Mouse (Mus musculus): Measurements from ENCODE around the gene Olfr46. TPM values are rescaled to one million over a fixed set of nuclear protein-coding genes. Genes with fewer than 3 reads are reported as not detected.

The Olfr46 gene
- 0.01 TPM in 1 of 2 replicates, not detected in the other for polyA plus RNA-seq (2015; fragmentation: Nextera tagmentation; extraction: Ambion mirVana)

DNA sequence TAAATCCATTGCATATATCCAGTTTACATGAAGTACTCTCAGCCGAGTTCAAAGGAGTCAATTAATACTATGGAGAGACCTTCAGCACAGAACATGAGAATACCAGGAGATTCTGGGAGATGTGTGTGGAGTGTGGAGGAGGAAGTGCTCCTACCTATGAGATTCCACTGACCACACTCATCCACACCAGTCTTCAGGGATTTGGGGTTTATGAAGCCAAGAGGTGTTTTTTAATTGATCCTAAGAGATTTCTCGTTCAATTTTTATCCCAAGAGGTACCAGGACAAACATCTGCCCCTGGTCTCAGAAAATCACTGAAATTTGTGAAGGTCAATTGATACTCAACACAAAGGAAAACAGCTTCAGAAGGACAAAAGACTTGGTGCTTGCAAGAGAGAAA is at the start of gene Olfr46:
TSS of gene Olfr46 (plus strand) at position 301 of the 400 bp plus-strand sequence.

GRCm38 (mm10) chr7:140567586-140567985 is 33.5 kb upstream of the Olfr46 start, which contains the start of gene Olfr538:
Olfr538 (plus strand) TSS chr7:140567886.

DNA sequence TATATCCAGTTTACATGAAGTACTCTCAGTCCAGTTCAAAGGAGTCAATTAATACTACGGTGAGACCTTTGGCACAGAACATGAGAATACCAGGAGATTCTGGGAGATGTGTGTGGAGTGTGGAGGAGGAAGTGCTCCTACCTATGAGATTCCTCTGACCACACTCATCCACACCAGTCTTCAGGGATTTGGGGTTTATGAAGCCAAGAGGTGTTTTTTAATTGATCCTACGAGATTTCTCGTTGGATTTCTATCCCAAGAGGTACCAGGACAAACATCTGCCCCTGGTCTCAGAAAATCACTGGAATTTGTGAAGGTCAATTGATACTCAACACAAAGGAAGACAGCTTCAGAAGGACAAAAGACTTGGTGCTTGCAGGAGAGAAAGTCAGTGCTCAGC is 27.6 kb downstream of the Olfr46 start, which contains the start of gene Olfr61:
TSS of gene Olfr61 (plus strand) at position 301 of the 400 bp plus-strand sequence.

GRCm38 (mm10) chr7:140646152-140646551 is 45.1 kb downstream of the Olfr46 start, which contains the start of gene Olfr53:
Olfr53 (plus strand) TSS chr7:140646452.

DNA sequence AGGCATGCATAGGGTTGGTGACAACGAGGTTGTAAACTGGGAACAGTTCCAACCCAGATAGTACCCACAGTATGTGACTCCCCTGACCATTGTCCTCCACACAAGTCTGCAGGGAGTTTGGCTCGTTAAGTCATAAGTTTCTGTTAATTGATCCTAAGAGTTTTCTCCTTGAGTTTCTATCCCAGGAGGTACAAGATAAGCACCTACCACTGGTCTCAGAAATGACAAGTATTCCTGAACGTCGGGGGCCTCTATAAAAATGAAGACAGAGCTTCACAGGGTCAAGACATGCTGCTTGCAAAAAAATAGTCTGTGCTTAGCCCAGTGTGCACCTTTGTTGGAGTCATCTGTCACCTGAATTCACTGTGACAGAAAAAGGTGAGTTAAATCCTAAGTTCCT is 58.6 kb downstream of the Olfr46 start, which contains the start of gene Olfr539:
TSS of gene Olfr539 (plus strand) at position 301 of the 400 bp plus-strand sequence.

Other genes with a start within 250 kb of the Olfr46 start
- gene Olfr60, start 239.6 kb upstream of the Olfr46 start, polyA plus RNA-seq (2015; fragmentation: Nextera tagmentation; extraction: Ambion mirVana) = not detected in 2 replicates
- not detected in 2 replicates for gene Olfr530, start 224.9 kb upstream of the Olfr46 start, polyA plus RNA-seq (2015; fragmentation: Nextera tagmentation; extraction: Ambion mirVana)
- not detected in 2 replicates for gene Olfr531, start 198.4 kb upstream of the Olfr46 start, polyA plus RNA-seq (2015; fragmentation: Nextera tagmentation; extraction: Ambion mirVana)
- gene Olfr532, start 179.6 kb upstream of the Olfr46 start, polyA plus RNA-seq (2015; fragmentation: Nextera tagmentation; extraction: Ambion mirVana) = not detected in 2 replicates
- gene Olfr533, start 137.9 kb upstream of the Olfr46 start, polyA plus RNA-seq (2015; fragmentation: Nextera tagmentation; extraction: Ambion mirVana) = not detected in 2 replicates
- not detected in 2 replicates for gene Olfr535, start 117.1 kb upstream of the Olfr46 start, polyA plus RNA-seq (2015; fragmentation: Nextera tagmentation; extraction: Ambion mirVana)
- gene Olfr536, start 93.9 kb upstream of the Olfr46 start, polyA plus RNA-seq (2015; fragmentation: Nextera tagmentation; extraction: Ambion mirVana) = not detected in 2 replicates
- gene Olfr538, start 33.4 kb upstream of the Olfr46 start, polyA plus RNA-seq (2015; fragmentation: Nextera tagmentation; extraction: Ambion mirVana) = not detected in 2 replicates
- gene Olfr61, start 27.7 kb downstream of the Olfr46 start, polyA plus RNA-seq (2015; fragmentation: Nextera tagmentation; extraction: Ambion mirVana) = not detected in 2 replicates
- not detected in 2 replicates for gene Olfr53, start 45.2 kb downstream of the Olfr46 start, polyA plus RNA-seq (2015; fragmentation: Nextera tagmentation; extraction: Ambion mirVana)
- 0.04 TPM in 2 replicates for gene Olfr539, start 58.7 kb downstream of the Olfr46 start, polyA plus RNA-seq (2015; fragmentation: Nextera tagmentation; extraction: Ambion mirVana)
- gene Olfr45, start 80.7 kb downstream of the Olfr46 start, polyA plus RNA-seq (2015; fragmentation: Nextera tagmentation; extraction: Ambion mirVana) = not detected in 2 replicates
- not detected in 2 replicates for gene Olfr541, start 96.0 kb downstream of the Olfr46 start, polyA plus RNA-seq (2015; fragmentation: Nextera tagmentation; extraction: Ambion mirVana)
- gene Cyp2e1, start 162.5 kb downstream of the Olfr46 start, polyA plus RNA-seq (2015; fragmentation: Nextera tagmentation; extraction: Ambion mirVana) = 0.10 and 0.15 TPM in 2 replicates
- gene Syce1, start 186.6 kb downstream of the Olfr46 start, polyA plus RNA-seq (2015; fragmentation: Nextera tagmentation; extraction: Ambion mirVana) = 0.52 and 0.67 TPM in 2 replicates
- gene Zfp941, start 220.9 kb downstream of the Olfr46 start, polyA plus RNA-seq (2015; fragmentation: Nextera tagmentation; extraction: Ambion mirVana) = 22.0 and 25.1 TPM in 2 replicates
- gene Urah, start 233.7 kb downstream of the Olfr46 start, polyA plus RNA-seq (2015; fragmentation: Nextera tagmentation; extraction: Ambion mirVana) = 0.46 and 1.5 TPM in 2 replicates
- gene Scgb1c1, start 244.3 kb downstream of the Olfr46 start, polyA plus RNA-seq (2015; fragmentation: Nextera tagmentation; extraction: Ambion mirVana) = not detected in 2 replicates
- 0.22 and 0.36 TPM in 2 replicates for gene Odf3, start 246.5 kb downstream of the Olfr46 start, polyA plus RNA-seq (2015; fragmentation: Nextera tagmentation; extraction: Ambion mirVana)

Measured in neural tube, postnatal 0 days (tissue).